Mouse (Mus musculus): ENCODE results near the gene 1700113H08Rik. TPM values are rescaled to one million over a fixed set of nuclear protein-coding genes. Genes with fewer than 3 reads are reported as not detected.

The 1700113H08Rik gene
- polyA plus RNA-seq, 1 experiment from 2014 or later, result not detected

- Histone ChIP-seq H3K4me1 (peaks cover 6% of the 10 kb centered on the region; the same call in 1 of the 2 replicates), H3K9ac (no peak overlapping the region), H3K36me3 (no peaks in the 10 kb centered on the region), H3K27me3 (replicated peaks) (no peaks in the 10 kb centered on the region), H3K4me2 (no peak overlapping the region), H3K27ac (replicated peaks) (no peak overlapping the region), H3K4me3 (no peak overlapping the region), H3K9me3 (no peaks in the 10 kb centered on the region)
- WGBS, result 85% methylated on average over 6 of the region's 6 CpGs
- ATAC-seq (ENCODE audit: extremely low read depth, insufficient number of reproducible peaks, low FRiP score, low TSS enrichment), result no peak
Observed at GRCm38 (mm10) chr10:87108333-87108732, 50.5 kb downstream of the 1700113H08Rik start.

GRCm38 (mm10) chr10:87109038-87109771 lies 51.4 kb downstream of the 1700113H08Rik start:
- Histone ChIP-seq H3K36me3 (no peaks in the 10 kb centered on the region), H3K9me3 (no peaks in the 10 kb centered on the region), H3K9ac (no peak overlapping the region), H3K4me3 (no peak overlapping the region), H3K4me2 (no peak overlapping the region), H3K27me3 (replicated peaks) (no peaks in the 10 kb centered on the region), H3K4me1 (peaks cover 6% of the 10 kb centered on the region; the same call in 1 of the 2 replicates), H3K27ac (replicated peaks) (no peak overlapping the region)
- WGBS, result 80% methylated on average over 10 of the region's 10 CpGs
- ATAC-seq (ENCODE audit: extremely low read depth, insufficient number of reproducible peaks, low FRiP score, low TSS enrichment), result no peak

GRCm38 (mm10) chr10:87110909-87111308 lies 53.1 kb downstream of the 1700113H08Rik start:
- H3K9me3 ChIP-seq, result no peaks in the 10 kb centered on the region
- peaks cover 6% of the 10 kb centered on the region; the same call in 1 of the 2 replicates for H3K4me1 ChIP-seq
- no peak overlapping the region for H3K4me2 ChIP-seq
- 77% methylated on average over 3 of the region's 3 CpGs for WGBS
- no peak for ATAC-seq (ENCODE audit: extremely low read depth, insufficient number of reproducible peaks, low FRiP score, low TSS enrichment)
- H3K27me3 ChIP-seq (replicated peaks), result no peaks in the 10 kb centered on the region
- H3K36me3 ChIP-seq, result no peaks in the 10 kb centered on the region
- H3K27ac ChIP-seq (replicated peaks), result no peak overlapping the region
- H3K4me3 ChIP-seq, result no peak overlapping the region
- H3K9ac ChIP-seq, result no peak overlapping the region

- no peak overlapping the region for H3K4me2 ChIP-seq
- no peak for ATAC-seq (ENCODE audit: extremely low read depth, insufficient number of reproducible peaks, low FRiP score, low TSS enrichment)
- no peaks in the 10 kb centered on the region for H3K4me1 ChIP-seq
- no peak overlapping the region for H3K9ac ChIP-seq
- WGBS, result 78% methylated on average over 5 of the region's 5 CpGs
- H3K27ac ChIP-seq (replicated peaks), result no peak overlapping the region
- H3K27me3 ChIP-seq (replicated peaks), result no peaks in the 10 kb centered on the region
- H3K9me3 ChIP-seq, result no peaks in the 10 kb centered on the region
- H3K36me3 ChIP-seq, result no peaks in the 10 kb centered on the region
- no peak overlapping the region for H3K4me3 ChIP-seq
Observed at GRCm38 (mm10) chr10:87125094-87125493, 67.2 kb downstream of the 1700113H08Rik start.

GRCm38 (mm10) chr10:87126186-87126824 lies 68.5 kb downstream of the 1700113H08Rik start:
- 75% methylated on average over 12 of the region's 12 CpGs for WGBS
- ATAC-seq (ENCODE audit: extremely low read depth, insufficient number of reproducible peaks, low FRiP score, low TSS enrichment), result no peak

GRCm38 (mm10) chr10:87151050-87151449 lies 93.2 kb downstream of the 1700113H08Rik start:
- Histone ChIP-seq H3K27me3 (replicated peaks) (no peaks in the 10 kb centered on the region), H3K9me3 (no peaks in the 10 kb centered on the region; the same call in 1 of the 2 replicates), H3K36me3 (no peaks in the 10 kb centered on the region), H3K27ac (replicated peaks) (no peak overlapping the region), H3K9ac (no peak overlapping the region), H3K4me2 (no peak overlapping the region), H3K4me1 (no peaks in the 10 kb centered on the region), H3K4me3 (no peak overlapping the region)
- 86% methylated on average over 6 of the region's 6 CpGs for WGBS
- no peak for ATAC-seq (ENCODE audit: extremely low read depth, insufficient number of reproducible peaks, low FRiP score, low TSS enrichment)

More at GRCm38 (mm10) chr10:87126186-87126824, 68.5 kb downstream of the 1700113H08Rik start:
- H3K27ac ChIP-seq (replicated peaks), result no peak overlapping the region
- no peaks in the 10 kb centered on the region for H3K4me1 ChIP-seq
- H3K36me3 ChIP-seq, result no peaks in the 10 kb centered on the region
- H3K4me3 ChIP-seq, result no peak overlapping the region
- no peak overlapping the region for H3K9ac ChIP-seq
- H3K9me3 ChIP-seq, result no peaks in the 10 kb centered on the region
- H3K4me2 ChIP-seq, result no peak overlapping the region
- no peaks in the 10 kb centered on the region for H3K27me3 ChIP-seq (replicated peaks)

- Histone ChIP-seq H3K9me3 (no peaks in the 10 kb centered on the region), H3K4me2 (no peak overlapping the region), H3K9ac (no peak overlapping the region), H3K27ac (replicated peaks) (no peak overlapping the region), H3K27me3 (replicated peaks) (no peaks in the 10 kb centered on the region), H3K36me3 (no peaks in the 10 kb centered on the region), H3K4me3 (no peak overlapping the region), H3K4me1 (no peaks in the 10 kb centered on the region)
- 74% methylated on average over 14 of the region's 14 CpGs for WGBS
- ATAC-seq (ENCODE audit: extremely low read depth, insufficient number of reproducible peaks, low FRiP score, low TSS enrichment), result no peak
Observed at GRCm38 (mm10) chr10:87153731-87154505, 96.1 kb downstream of the 1700113H08Rik start.

GRCm38 (mm10) chr10:87159781-87160180 lies 101.9 kb downstream of the 1700113H08Rik start:
- ATAC-seq (ENCODE audit: extremely low read depth, insufficient number of reproducible peaks, low FRiP score, low TSS enrichment), result no peak
- WGBS, result 72% methylated on average over 9 of the region's 9 CpGs
- Histone ChIP-seq H3K27ac (replicated peaks) (no peak overlapping the region), H3K27me3 (replicated peaks) (no peaks in the 10 kb centered on the region), H3K9me3 (no peaks in the 10 kb centered on the region), H3K4me3 (no peak overlapping the region), H3K4me2 (no peak overlapping the region), H3K4me1 (no peaks in the 10 kb centered on the region), H3K36me3 (no peaks in the 10 kb centered on the region), H3K9ac (no peak overlapping the region)

- Histone ChIP-seq H3K4me1 (no peaks in the 10 kb centered on the region), H3K4me2 (no peak overlapping the region), H3K9me3 (no peaks in the 10 kb centered on the region), H3K4me3 (no peak overlapping the region), H3K9ac (no peak overlapping the region), H3K36me3 (no peaks in the 10 kb centered on the region), H3K27me3 (replicated peaks) (no peaks in the 10 kb centered on the region), H3K27ac (replicated peaks) (no peak overlapping the region)
- no peak for ATAC-seq (ENCODE audit: extremely low read depth, insufficient number of reproducible peaks, low FRiP score, low TSS enrichment)
- 63% methylated on average over 7 of the region's 7 CpGs for WGBS
Observed at GRCm38 (mm10) chr10:87196123-87196756, 138.4 kb downstream of the 1700113H08Rik start.

- ATAC-seq (ENCODE audit: extremely low read depth, insufficient number of reproducible peaks, low FRiP score, low TSS enrichment), result no peak
- 76% methylated on average over 2 of the region's 2 CpGs for WGBS
Observed at GRCm38 (mm10) chr10:87198720-87199119, 140.9 kb downstream of the 1700113H08Rik start.

GRCm38 (mm10) chr10:87209466-87209865 lies 151.6 kb downstream of the 1700113H08Rik start:
- Histone ChIP-seq H3K27me3 (replicated peaks) (no peaks in the 10 kb centered on the region), H3K4me1 (no peaks in the 10 kb centered on the region), H3K9ac (no peak overlapping the region), H3K27ac (replicated peaks) (no peak overlapping the region), H3K4me3 (no peak overlapping the region), H3K4me2 (no peak overlapping the region), H3K36me3 (no peaks in the 10 kb centered on the region), H3K9me3 (no peaks in the 10 kb centered on the region)
- 68% methylated on average over 1 of the region's 1 CpGs for WGBS
- ATAC-seq (ENCODE audit: extremely low read depth, insufficient number of reproducible peaks, low FRiP score, low TSS enrichment), result no peak

More at GRCm38 (mm10) chr10:87198720-87199119, 140.9 kb downstream of the 1700113H08Rik start:
- Histone ChIP-seq H3K27me3 (replicated peaks) (no peaks in the 10 kb centered on the region), H3K9ac (no peak overlapping the region), H3K27ac (replicated peaks) (no peak overlapping the region), H3K4me2 (no peak overlapping the region), H3K36me3 (no peaks in the 10 kb centered on the region), H3K4me1 (no peaks in the 10 kb centered on the region), H3K4me3 (no peak overlapping the region), H3K9me3 (no peaks in the 10 kb centered on the region)
